Mouse (Mus musculus) CD4-positive naive resting alpha-beta T cell, adult 57 days (primary cell): ENCODE measurements around the gene Odr4. TPM values are rescaled to one million over a fixed set of nuclear protein-coding genes. Genes with fewer than 3 reads are reported as not detected.

Source experiments
- total RNA-seq: library from RNA; stranded (reverse); gene quantifications from one replicate; pipeline ENCODE4 v1.2.4, GENCODE M21; 2023

Gene Odr4
- 22.3 TPM for total RNA-seq

DNA sequence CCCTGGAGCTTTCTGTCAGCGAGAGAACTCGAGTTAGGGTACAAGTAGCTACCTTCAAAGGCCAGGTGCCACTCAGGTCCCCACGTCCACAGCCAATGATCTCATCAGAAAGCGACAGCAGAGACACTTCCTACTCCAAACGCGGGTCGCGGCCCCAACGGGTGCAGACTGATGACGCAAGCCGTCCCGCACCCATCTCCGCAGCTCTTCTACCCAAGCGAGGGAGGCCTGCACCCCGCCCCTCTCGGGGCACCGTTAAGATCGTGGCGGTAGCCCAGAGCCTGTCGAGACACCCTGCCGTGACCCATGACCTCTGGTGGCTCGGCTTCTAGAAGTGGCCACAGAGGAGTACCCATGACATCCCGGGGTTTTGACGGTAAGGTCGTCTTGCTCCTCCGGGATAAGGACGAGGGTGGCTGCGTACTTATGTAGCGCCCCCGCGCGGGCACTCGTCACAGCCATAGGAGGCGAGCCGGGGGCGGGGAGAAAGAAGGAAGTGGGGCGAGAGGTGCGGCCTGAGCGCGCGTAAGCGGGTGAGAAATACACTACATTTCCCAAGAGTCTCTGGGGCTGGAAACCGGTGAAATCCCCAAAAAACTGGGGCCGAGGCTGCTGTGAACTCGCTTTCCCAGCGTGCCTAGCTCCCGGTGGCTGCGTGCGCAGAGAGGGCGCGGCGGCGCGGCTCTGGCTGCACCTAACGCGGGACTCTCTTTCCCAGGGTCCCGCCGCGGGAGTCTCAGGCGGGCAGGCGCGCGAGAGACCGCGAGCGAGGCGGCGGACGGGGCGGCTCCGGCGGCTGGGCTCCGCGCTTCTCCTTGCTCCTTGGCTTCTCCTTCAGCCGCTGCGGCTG lies at the start of gene Odr4, which contains the start of gene Tpr:
Gene Odr4 (minus strand): TSS at position 443 of the 850 bp plus-strand sequence.
Gene Tpr (plus strand): TSS at position 201 of the 850 bp plus-strand sequence.

DNA sequence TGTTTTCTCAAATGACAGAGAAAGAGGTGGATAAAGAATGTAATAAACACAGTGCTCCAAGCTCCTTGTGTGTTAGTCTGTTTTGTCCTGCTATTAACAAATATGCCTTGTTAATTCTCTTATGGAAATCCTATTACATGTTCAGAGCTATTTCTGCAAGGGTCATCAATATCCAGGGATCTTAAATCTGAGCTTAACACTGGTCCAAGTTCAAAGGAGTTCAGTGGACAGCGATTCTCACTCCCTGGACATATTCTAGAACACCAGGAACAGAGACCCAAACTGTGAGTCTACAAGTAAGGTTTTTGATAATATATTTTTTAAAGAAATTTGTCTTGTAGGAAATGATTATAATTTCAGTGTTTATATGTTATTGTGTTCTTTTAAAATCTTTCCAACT lies 73.7 kb downstream of the Odr4 start, which contains the start of gene Pdc:
Gene Pdc (plus strand): TSS at position 213 of the 400 bp plus-strand sequence.

Other genes with a start within 250 kb of the Odr4 start
- not detected for gene Pdc, start 73.7 kb downstream of the Odr4 start, total RNA-seq
- gene Tpr, start 242 bp downstream of the Odr4 start, total RNA-seq = 365 TPM
- 3.3 TPM for gene Prg4, start 73.1 kb upstream of the Odr4 start, total RNA-seq